Mouse (Mus musculus) intestine, postnatal 0 days (tissue): ENCODE results near the gene Krtap24-1. TPM values are rescaled to one million over a fixed set of nuclear protein-coding genes. Genes with fewer than 3 reads are reported as not detected.

Experiments used
- ATAC-seq: fragments of 200-750 bp; cut with Nextera tagmentation; 2 replicates; pipeline ENCODE4 v1.8.0; 2017; ENCODE audit warnings: mild to moderate bottlenecking, moderate TSS enrichment, moderate library complexity
- H3K27ac ChIP-seq: fragments of 300-500 bp; sonication (generic); 2 replicates; pipeline ENCODE4 v1.5.1; 2014; ENCODE audit warnings: mild to moderate bottlenecking, low read depth, low read length, moderate library complexity
- H3K27me3 ChIP-seq: fragments of 300-500 bp; sonication (generic); replicated peaks from 2 replicates; pipeline ENCODE4 v1.6.1; 2014; ENCODE audit warnings: low read length, mixed read lengths; ENCODE audit not compliant: control insufficient read depth, insufficient read depth
- H3K36me3 ChIP-seq: fragments of 300-500 bp; sonication (generic); 2 replicates; pipeline ENCODE4 v1.6.1; 2014; ENCODE audit warnings: mild to moderate bottlenecking, moderate library complexity; ENCODE audit not compliant: control insufficient read depth, insufficient read depth
- H3K4me1 ChIP-seq: fragments of 300-500 bp; sonication (generic); replicated peaks from 2 replicates; pipeline ENCODE4 v1.6.1; 2014; ENCODE audit warnings: antibody characterized with exemption, low read length, mixed read lengths; ENCODE audit not compliant: control insufficient read depth, insufficient read depth
- H3K4me2 ChIP-seq: fragments of 300-500 bp; sonication (generic); replicated peaks from 2 replicates; pipeline ENCODE4 v1.6.1; 2014; ENCODE audit warnings: low read depth, mild to moderate bottlenecking, moderate library complexity
- H3K4me3 ChIP-seq: fragments of 300-500 bp; sonication (generic); 2 replicates; pipeline ENCODE4 v1.5.1; 2014; ENCODE audit warnings: low read depth, low read length
- H3K9ac ChIP-seq: fragments of 300-500 bp; sonication (generic); 2 replicates; pipeline ENCODE4 v1.6.1; 2014; ENCODE audit warnings: mild to moderate bottlenecking, low read depth, low read length
- H3K9me3 ChIP-seq: fragments of 300-500 bp; sonication (generic); 2 replicates; pipeline ENCODE4 v1.6.1; 2016; ENCODE audit warnings: mixed run types; ENCODE audit not compliant: control insufficient read depth
- CTCF ChIP-seq: sonication (generic); IDR thresholded peaks from 2 replicates; pipeline ENCODE4 v1.5.1; 2016; ENCODE audit warnings: low read depth, mild to moderate bottlenecking, control low read depth, antibody characterized with exemption, moderate library complexity
- WGBS: fragments of 180-500 bp; shearing (Covaris S2); extraction: QIAGEN DNeasy Blood & Tissue Kit; methylation state at CpG from one replicate; pipeline ENCODE4 v1.1.7; 2014; 5-methylcytosine and 5-hydroxymethylcytosine counted together
- polyA plus RNA-seq: library from polyadenylated mRNA; unstranded; fragments of >200 nt; fragmentation: Nextera tagmentation; extraction: Ambion mirVana; gene quantifications from 2 replicates; pipeline ENCODE4 v1.2.1, GENCODE M21; 2015

The Krtap24-1 gene
- polyA plus RNA-seq, 1 experiment from 2014 or later, result not detected

GRCm38 (mm10) chr16:88570136-88570535 lies 41.9 kb downstream of the Krtap24-1 start:
- Histone ChIP-seq H3K27me3 (no peaks in the 10 kb centered on the region), H3K4me1 (0 out of 2 replicates have a peak, but pooled peaks cover 3% of the 10 kb centered on the region), H3K27ac (peak overlapping the region; percentile 54), H3K9me3 (no peaks in the 10 kb centered on the region), H3K4me3 (no peak overlapping the region), H3K4me2 (no peak overlapping the region), H3K36me3 (no peaks in the 10 kb centered on the region), H3K9ac (no peak overlapping the region)
- ATAC-seq, result peak; percentile 89
- no peak for TF ChIP-seq CTCF

- TF ChIP-seq CTCF, result no peak
- 0 out of 2 replicates have a peak, but pooled peaks cover 3% of the 10 kb centered on the region for H3K4me1 ChIP-seq
- no peak overlapping the region for H3K9ac ChIP-seq
- whole genome bisulfite sequencing, result 37% methylated on average over 3 of the region's 3 CpGs
- H3K36me3 ChIP-seq, result no peaks in the 10 kb centered on the region
- H3K27me3 ChIP-seq, result no peaks in the 10 kb centered on the region
- H3K4me3 ChIP-seq, result no peak overlapping the region
- H3K27ac ChIP-seq, result 0 out of 2 replicates have a peak overlapping the region, but pooled peaks have one; percentile 54
- no peaks in the 10 kb centered on the region for H3K9me3 ChIP-seq
- no peak overlapping the region for H3K4me2 ChIP-seq
- ATAC-seq, result peak; percentile 84
Observed at GRCm38 (mm10) chr16:88569732-88570131, 42.3 kb downstream of the Krtap24-1 start.

DNA sequence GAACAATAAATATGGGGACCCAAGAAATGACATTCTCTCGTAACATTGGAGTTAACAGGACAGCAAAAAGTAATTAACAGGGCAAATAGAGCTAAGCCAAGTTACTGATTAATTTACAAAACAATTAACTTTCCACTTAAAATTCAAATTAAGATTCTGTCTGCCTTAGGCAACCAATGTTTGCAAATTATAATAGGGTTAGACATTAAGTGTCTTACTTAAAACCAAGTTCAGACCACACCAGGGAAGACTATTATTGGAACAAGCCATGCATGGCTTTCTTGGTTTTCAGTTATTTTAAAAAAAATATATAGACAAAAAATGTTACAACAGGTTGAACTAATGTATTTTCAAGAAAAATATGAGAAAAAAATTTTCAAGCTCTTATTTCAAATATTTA lies 43.0 kb downstream of the Krtap24-1 start:
- ATAC-seq, result no peak
- WGBS, result 51% methylated on average over 1 of the region's 1 CpGs
- Histone ChIP-seq H3K4me3 (no peak overlapping the region), H3K36me3 (no peaks in the 10 kb centered on the region), H3K27ac (no peak overlapping the region), H3K27me3 (no peaks in the 10 kb centered on the region), H3K9me3 (no peaks in the 10 kb centered on the region), H3K9ac (no peak overlapping the region), H3K4me2 (no peak overlapping the region), H3K4me1 (0 out of 2 replicates have a peak, but pooled peaks cover 3% of the 10 kb centered on the region)
- TF ChIP-seq CTCF, result no peak

DNA sequence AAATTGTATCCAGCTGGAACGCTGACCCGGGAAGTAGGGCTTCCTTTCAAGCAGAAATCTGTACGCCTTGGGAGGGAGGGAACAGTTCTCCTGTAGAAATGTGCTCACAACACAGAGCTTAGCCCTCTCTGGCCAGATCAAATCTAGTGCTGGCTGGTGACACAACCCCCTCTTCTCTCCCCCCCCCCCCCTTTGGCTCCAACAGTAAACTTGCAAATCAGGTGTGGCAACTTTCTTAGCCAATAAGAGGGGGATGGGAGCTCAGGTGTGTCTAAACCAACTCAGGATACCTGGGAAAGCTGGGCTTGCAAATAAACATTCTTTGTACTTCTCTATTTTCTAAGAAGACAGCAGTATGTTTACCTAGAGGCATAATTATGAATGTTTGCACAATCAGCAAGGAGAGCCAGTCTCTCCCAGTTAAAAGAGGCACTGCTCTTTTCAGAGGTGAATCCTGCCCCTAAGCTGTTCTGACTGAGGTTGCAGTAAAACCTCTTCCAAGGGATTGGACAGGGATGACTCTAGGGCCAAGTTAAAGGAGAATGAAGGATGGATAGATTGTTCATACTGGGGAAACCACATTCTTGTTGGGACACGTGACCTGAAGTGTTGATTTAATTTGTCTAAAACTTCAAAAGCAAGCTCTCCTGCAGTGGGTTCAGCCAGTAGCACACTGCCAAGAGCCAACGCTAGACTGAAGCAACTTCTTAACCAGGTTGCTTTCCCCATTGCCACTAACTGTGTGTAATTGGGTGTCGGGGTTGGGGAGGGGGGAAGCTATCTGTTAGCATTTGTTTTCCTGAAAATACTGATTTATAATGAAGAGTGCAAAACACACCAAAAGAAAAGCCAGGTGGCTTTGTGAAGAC lies 48.8 kb downstream of the Krtap24-1 start, which contains the start of gene Cldn8:
Gene Cldn8, minus strand, starts transcription at position 139 of the 869 bp plus-strand sequence.
- no peak for TF ChIP-seq CTCF
- Histone ChIP-seq H3K36me3 (no peaks in the 10 kb centered on the region), H3K4me2 (peak within 1 kb of the TSS; percentile 63), H3K27ac (peak within 1 kb of the TSS; percentile 23), H3K9ac (0 out of 2 replicates have a peak within 1 kb of the TSS, but pooled peaks have one; percentile 38), H3K9me3 (no peaks in the 10 kb centered on the region), H3K4me1 (no peaks in the 10 kb centered on the region), H3K4me3 (peak within 1 kb of the TSS; percentile 50), H3K27me3 (no peaks in the 10 kb centered on the region)
- WGBS, result 44% methylated on average over 6 of the region's 6 CpGs
- peak; percentile 81 for ATAC-seq

- no peaks in the 10 kb centered on the region for H3K9me3 ChIP-seq
- no peak for ATAC-seq
- no peaks in the 10 kb centered on the region for H3K4me1 ChIP-seq
- no peaks in the 10 kb centered on the region for H3K27me3 ChIP-seq
- H3K36me3 ChIP-seq, result no peaks in the 10 kb centered on the region
- peak overlapping the region; percentile 63 for H3K4me2 ChIP-seq
- WGBS, result 30% methylated on average over 6 of the region's 6 CpGs
- TF ChIP-seq CTCF, result no peak
- 0 out of 2 replicates have a peak overlapping the region, but pooled peaks have one; percentile 38 for H3K9ac ChIP-seq
- H3K4me3 ChIP-seq, result peak overlapping the region; percentile 50
- 0 out of 2 replicates have a peak overlapping the region, but pooled peaks have one; percentile 23 for H3K27ac ChIP-seq
Observed at GRCm38 (mm10) chr16:88561617-88562164, 50.4 kb downstream of the Krtap24-1 start.

Other genes with a start within 250 kb of the Krtap24-1 start
- not detected in 2 replicates for gene Cldn17, start 105.3 kb downstream of the Krtap24-1 start, polyA plus RNA-seq
- 48.9 and 56.8 TPM in 2 replicates for gene Cldn8, start 49.1 kb downstream of the Krtap24-1 start, polyA plus RNA-seq
- not detected in 2 replicates for gene 2310079G19Rik, start 15.4 kb upstream of the Krtap24-1 start, polyA plus RNA-seq
- 0.37 and 2.0 TPM in 2 replicates for gene Krtap26-1, start 35.5 kb upstream of the Krtap24-1 start, polyA plus RNA-seq
- gene Krtap27-1, start 59.4 kb upstream of the Krtap24-1 start, polyA plus RNA-seq, result not detected in 2 replicates
- gene 2310061N02Rik, start 95.7 kb upstream of the Krtap24-1 start, polyA plus RNA-seq, result not detected in 2 replicates
- not detected in 2 replicates for gene Krtap13-1, start 116.6 kb upstream of the Krtap24-1 start, polyA plus RNA-seq
- gene Krtap13, start 139.4 kb upstream of the Krtap24-1 start, polyA plus RNA-seq, result not detected in 2 replicates
- gene 2310034C09Rik, start 146.6 kb upstream of the Krtap24-1 start, polyA plus RNA-seq, result not detected in 2 replicates
- gene 2310057N15Rik, start 161.9 kb upstream of the Krtap24-1 start, polyA plus RNA-seq, result not detected in 2 replicates
- gene Gm5965, start 165.6 kb upstream of the Krtap24-1 start, polyA plus RNA-seq, result not detected in 2 replicates
- gene Gm20741, start 199.9 kb upstream of the Krtap24-1 start, polyA plus RNA-seq, result not detected in 2 replicates
- not detected in 2 replicates for gene Krtap15, start 207.9 kb upstream of the Krtap24-1 start, polyA plus RNA-seq
- gene Krtap14, start 213.9 kb upstream of the Krtap24-1 start, polyA plus RNA-seq, result not detected in 2 replicates